Mouse (Mus musculus): ENCODE results near the gene Fxyd3.

Gene Fxyd3

GRCm38 (mm10) chr7:31073546-31073945 is 3.0 kb downstream of the Fxyd3 start:
- no peak for DNase-seq (ENCODE audit: extremely low read depth, low read depth, low spot score)

- no peak for DNase-seq (ENCODE audit: extremely low read depth, low read depth, low spot score)
Observed at GRCm38 (mm10) chr7:31072326-31072725, 4.2 kb downstream of the Fxyd3 start.

- no peak for DNase-seq (ENCODE audit: extremely low read depth, low read depth, low spot score)
Observed at GRCm38 (mm10) chr7:31070324-31070723, 6.2 kb downstream of the Fxyd3 start.

- DNase-seq (ENCODE audit: extremely low read depth, low read depth, low spot score), result no peak
Observed at GRCm38 (mm10) chr7:31069491-31069890, 7.0 kb downstream of the Fxyd3 start.

- DNase-seq (ENCODE audit: extremely low read depth, low read depth, low spot score), result no peak
Observed at GRCm38 (mm10) chr7:31067836-31068235, 8.7 kb downstream of the Fxyd3 start.

- no peak for DNase-seq (ENCODE audit: extremely low read depth, low read depth, low spot score)
Observed at GRCm38 (mm10) chr7:31063074-31063560, 13.4 kb downstream of the Fxyd3 start.

GRCm38 (mm10) chr7:31060621-31061010 is 15.9 kb downstream of the Fxyd3 start:
- DNase-seq (ENCODE audit: extremely low read depth, low read depth, low spot score), result no peak

GRCm38 (mm10) chr7:31059919-31060620 is 16.4 kb downstream of the Fxyd3 start:
- DNase-seq (ENCODE audit: extremely low read depth, low read depth, low spot score), result no peak

- no peak for DNase-seq (ENCODE audit: extremely low read depth, low read depth, low spot score)
Observed at GRCm38 (mm10) chr7:31059108-31059507, 17.4 kb downstream of the Fxyd3 start, which contains the start of gene Lgi4. TSS of gene Lgi4 (plus strand) at chr7:31059342.

GRCm38 (mm10) chr7:31058211-31058610 is 18.3 kb downstream of the Fxyd3 start:
- DNase-seq (ENCODE audit: extremely low read depth, low read depth, low spot score), result no peak

- no peak for DNase-seq (ENCODE audit: extremely low read depth, low read depth, low spot score)
Observed at GRCm38 (mm10) chr7:31057730-31058129, 18.8 kb downstream of the Fxyd3 start.

- no peak for DNase-seq (ENCODE audit: extremely low read depth, low read depth, low spot score)
Observed at GRCm38 (mm10) chr7:31057071-31057470, 19.4 kb downstream of the Fxyd3 start, which contains the start of gene Fxyd1. TSS of gene Fxyd1 (minus strand) at chr7:31057199.

GRCm38 (mm10) chr7:31056448-31056847 is 20.1 kb downstream of the Fxyd3 start:
- DNase-seq (ENCODE audit: extremely low read depth, low read depth, low spot score), result no peak

- no peak for DNase-seq (ENCODE audit: extremely low read depth, low read depth, low spot score)
Observed at GRCm38 (mm10) chr7:31055883-31056282, 20.6 kb downstream of the Fxyd3 start.

- no peak for DNase-seq (ENCODE audit: extremely low read depth, low read depth, low spot score)
Observed at GRCm38 (mm10) chr7:31055354-31055824, 21.1 kb downstream of the Fxyd3 start.

- no peak for DNase-seq (ENCODE audit: extremely low read depth, low read depth, low spot score)
Observed at GRCm38 (mm10) chr7:31054661-31055320, 21.7 kb downstream of the Fxyd3 start.

- DNase-seq (ENCODE audit: extremely low read depth, low read depth, low spot score), result no peak
Observed at GRCm38 (mm10) chr7:31053882-31054447, 22.5 kb downstream of the Fxyd3 start.

GRCm38 (mm10) chr7:31052636-31053434 is 23.7 kb downstream of the Fxyd3 start:
- no peak for DNase-seq (ENCODE audit: extremely low read depth, low read depth, low spot score)

- DNase-seq (ENCODE audit: extremely low read depth, low read depth, low spot score), result no peak
Observed at GRCm38 (mm10) chr7:31052251-31052635, 24.3 kb downstream of the Fxyd3 start.

GRCm38 (mm10) chr7:31051321-31052021 is 25.0 kb downstream of the Fxyd3 start, which contains the start of gene Fxyd7:
TSS of gene Fxyd7 (minus strand) at chr7:31051467.
- DNase-seq (ENCODE audit: extremely low read depth, low read depth, low spot score), result no peak

Measured in fat pad, adult 2 months (tissue).